Mouse (Mus musculus) limb, embryonic 15.5 days (tissue): ENCODE results near the gene Spz1. TPM values are rescaled to one million over a fixed set of nuclear protein-coding genes. Genes with fewer than 3 reads are reported as not detected.

Experiments used
- ATAC-seq: fragments of 200-750 bp; cut with Nextera tagmentation; 2 replicates; pipeline ENCODE4 v1.8.0; 2017; ENCODE audit warnings: low read depth, moderate TSS enrichment; ENCODE audit not compliant: insufficient number of reproducible peaks, low FRiP score, low TSS enrichment
- H3K27ac ChIP-seq: fragments of 300-500 bp; sonication (generic); 2 replicates; pipeline ENCODE4 v1.5.1; 2015; ENCODE audit warnings: moderate library complexity, mild to moderate bottlenecking, inconsistent platforms
- H3K27me3 ChIP-seq: fragments of 300-500 bp; sonication (generic); 2 replicates; pipeline ENCODE4 v1.6.1; 2015; ENCODE audit warnings: inconsistent platforms
- H3K36me3 ChIP-seq: fragments of 300-500 bp; sonication (generic); 2 replicates; pipeline ENCODE4 v1.6.1; 2015; ENCODE audit warnings: inconsistent platforms
- H3K4me1 ChIP-seq: fragments of 300-500 bp; sonication (generic); 2 replicates; pipeline ENCODE4 v1.6.1; 2015; ENCODE audit warnings: inconsistent platforms
- H3K4me2 ChIP-seq: fragments of 300-500 bp; sonication (generic); 2 replicates; pipeline ENCODE4 v1.6.1; 2015; ENCODE audit warnings: mild to moderate bottlenecking, inconsistent platforms
- H3K4me3 ChIP-seq: fragments of 300-500 bp; sonication (generic); 2 replicates; pipeline ENCODE4 v1.5.1; 2015; ENCODE audit warnings: mild to moderate bottlenecking, inconsistent platforms
- H3K9ac ChIP-seq: fragments of 300-500 bp; sonication (generic); 2 replicates; pipeline ENCODE4 v1.6.1; 2015; ENCODE audit warnings: inconsistent platforms
- H3K9me3 ChIP-seq: fragments of 300-500 bp; sonication (generic); 2 replicates; pipeline ENCODE4 v1.6.1; 2016; ENCODE audit warnings: inconsistent platforms
- WGBS: fragments of 180-500 bp; shearing (Covaris S2); methylation state at CpG from one replicate; pipeline ENCODE4 v1.1.7; 2015; 5-methylcytosine and 5-hydroxymethylcytosine counted together
- polyA plus RNA-seq: library from polyadenylated mRNA; unstranded; fragments of >200 nt; fragmentation: Nextera tagmentation; extraction: Ambion mirVana; gene quantifications from 2 replicates; pipeline ENCODE4 v1.2.1, GENCODE M21; 2015

The Spz1 gene
- polyA plus RNA-seq, 1 experiment from 2014 or later = not detected

GRCm38 (mm10) chr13:92557229-92557628 is 18.7 kb downstream of the Spz1 start:
- H3K27me3 ChIP-seq = no peaks in the 10 kb centered on the region
- H3K4me3 ChIP-seq = no peak overlapping the region
- H3K9me3 ChIP-seq = no peaks in the 10 kb centered on the region
- 49% methylated on average over 2 of the region's 2 CpGs for WGBS
- H3K4me2 ChIP-seq = no peak overlapping the region
- no peaks in the 10 kb centered on the region for H3K36me3 ChIP-seq
- H3K27ac ChIP-seq = no peak overlapping the region
- no peak overlapping the region for H3K9ac ChIP-seq
- no peaks in the 10 kb centered on the region; the same call in 1 of the 2 replicates for H3K4me1 ChIP-seq
- no peak for ATAC-seq

GRCm38 (mm10) chr13:92556458-92557126 is 19.4 kb downstream of the Spz1 start:
- Histone ChIP-seq H3K27ac (no peak overlapping the region), H3K9me3 (no peaks in the 10 kb centered on the region), H3K9ac (no peak overlapping the region), H3K36me3 (no peaks in the 10 kb centered on the region), H3K4me3 (no peak overlapping the region), H3K27me3 (no peaks in the 10 kb centered on the region), H3K4me1 (no peaks in the 10 kb centered on the region; the same call in 1 of the 2 replicates), H3K4me2 (no peak overlapping the region)
- ATAC-seq = no peak
- WGBS = 29% methylated on average over 8 of the region's 8 CpGs

- no peak for ATAC-seq
- 72% methylated on average over 4 of the region's 4 CpGs for WGBS
- Histone ChIP-seq H3K4me3 (no peak overlapping the region), H3K27ac (no peak overlapping the region), H3K4me2 (no peak overlapping the region), H3K9me3 (no peaks in the 10 kb centered on the region), H3K4me1 (no peaks in the 10 kb centered on the region), H3K27me3 (no peaks in the 10 kb centered on the region), H3K36me3 (no peaks in the 10 kb centered on the region), H3K9ac (no peak overlapping the region)
Measured at GRCm38 (mm10) chr13:92547093-92547492, 28.9 kb downstream of the Spz1 start.

GRCm38 (mm10) chr13:92540997-92541396 is 35.0 kb downstream of the Spz1 start:
- H3K4me1 ChIP-seq = no peaks in the 10 kb centered on the region
- ATAC-seq = no peak
- H3K4me2 ChIP-seq = no peak overlapping the region
- H3K36me3 ChIP-seq = no peaks in the 10 kb centered on the region
- H3K27me3 ChIP-seq = no peaks in the 10 kb centered on the region
- no peak overlapping the region for H3K9ac ChIP-seq
- WGBS = 87% methylated on average over 6 of the region's 6 CpGs
- no peak overlapping the region for H3K27ac ChIP-seq
- no peaks in the 10 kb centered on the region for H3K9me3 ChIP-seq
- no peak overlapping the region for H3K4me3 ChIP-seq

- H3K9me3 ChIP-seq = no peaks in the 10 kb centered on the region
- H3K27ac ChIP-seq = no peak overlapping the region
- WGBS = 51% methylated on average over 4 of the region's 4 CpGs
- no peak overlapping the region for H3K4me2 ChIP-seq
- no peaks in the 10 kb centered on the region for H3K4me1 ChIP-seq
- no peaks in the 10 kb centered on the region for H3K36me3 ChIP-seq
- no peak overlapping the region for H3K4me3 ChIP-seq
- no peak overlapping the region for H3K9ac ChIP-seq
- ATAC-seq = no peak
- H3K27me3 ChIP-seq = no peaks in the 10 kb centered on the region
Measured at GRCm38 (mm10) chr13:92539126-92539525, 36.8 kb downstream of the Spz1 start.

GRCm38 (mm10) chr13:92533801-92534200 is 42.2 kb downstream of the Spz1 start:
- Histone ChIP-seq H3K9me3 (no peaks in the 10 kb centered on the region), H3K4me1 (peaks cover 3% of the 10 kb centered on the region; the same call in 1 of the 2 replicates), H3K9ac (no peak overlapping the region), H3K4me2 (no peak overlapping the region), H3K4me3 (no peak overlapping the region), H3K36me3 (no peaks in the 10 kb centered on the region), H3K27me3 (no peaks in the 10 kb centered on the region), H3K27ac (no peak overlapping the region)
- 50% methylated on average over 2 of the region's 2 CpGs for WGBS
- no peak for ATAC-seq

- WGBS = 65% methylated on average over 2 of the region's 2 CpGs
- Histone ChIP-seq H3K4me2 (no peak overlapping the region), H3K27me3 (no peaks in the 10 kb centered on the region), H3K36me3 (no peaks in the 10 kb centered on the region), H3K4me3 (no peak overlapping the region), H3K9me3 (no peaks in the 10 kb centered on the region), H3K4me1 (peaks cover 5% of the 10 kb centered on the region; the same call in 1 of the 2 replicates), H3K27ac (no peak overlapping the region), H3K9ac (no peak overlapping the region)
- ATAC-seq = no peak
Measured at GRCm38 (mm10) chr13:92532216-92532615, 43.8 kb downstream of the Spz1 start.

GRCm38 (mm10) chr13:92531237-92531636 is 44.7 kb downstream of the Spz1 start:
- WGBS = 4% methylated on average over 15 of the region's 15 CpGs
- H3K27me3 ChIP-seq = no peaks in the 10 kb centered on the region
- H3K4me2 ChIP-seq = peak overlapping the region; percentile 55
- 0 out of 2 replicates have a peak, but pooled peaks cover 2% of the 10 kb centered on the region for H3K36me3 ChIP-seq
- H3K4me1 ChIP-seq = peaks cover 5% of the 10 kb centered on the region; the same call in 1 of the 2 replicates
- H3K9me3 ChIP-seq = no peaks in the 10 kb centered on the region
- peak overlapping the region; percentile 96 for H3K27ac ChIP-seq
- peak overlapping the region; percentile 61 for H3K9ac ChIP-seq
- H3K4me3 ChIP-seq = peak overlapping the region; percentile 80
- ATAC-seq = no peak

GRCm38 (mm10) chr13:92530721-92531211 is 45.2 kb downstream of the Spz1 start, which contains the start of gene Zfyve16:
TSS of gene Zfyve16 (minus strand) at chr13:92530868.
- Histone ChIP-seq H3K27me3 (no peaks in the 10 kb centered on the region), H3K4me1 (peaks cover 5% of the 10 kb centered on the region; the same call in 1 of the 2 replicates), H3K4me3 (peak within 1 kb of the TSS; percentile 80), H3K36me3 (0 out of 2 replicates have a peak, but pooled peaks cover 2% of the 10 kb centered on the region), H3K4me2 (peak within 1 kb of the TSS; percentile 55), H3K9me3 (no peaks in the 10 kb centered on the region), H3K27ac (peak within 1 kb of the TSS; percentile 96), H3K9ac (peak within 1 kb of the TSS; percentile 61)
- WGBS = under 1% methylated on average over 46 of the region's 46 CpGs
- ATAC-seq = peak; percentile 96

GRCm38 (mm10) chr13:92529828-92530720 is 45.9 kb downstream of the Spz1 start:
- H3K4me1 ChIP-seq = peaks cover 5% of the 10 kb centered on the region; the same call in 1 of the 2 replicates
- H3K4me2 ChIP-seq = peak overlapping the region; percentile 55
- H3K9me3 ChIP-seq = no peaks in the 10 kb centered on the region
- 0 out of 2 replicates have a peak, but pooled peaks cover 2% of the 10 kb centered on the region for H3K36me3 ChIP-seq
- peak overlapping the region; percentile 80 for H3K4me3 ChIP-seq
- no peaks in the 10 kb centered on the region for H3K27me3 ChIP-seq
- WGBS = 1% methylated on average over 45 of the region's 47 CpGs
- peak overlapping the region; percentile 61 for H3K9ac ChIP-seq
- ATAC-seq = peak; percentile 85
- peak overlapping the region; percentile 96 for H3K27ac ChIP-seq
